Mouse (Mus musculus) myocyte (in vitro differentiated cells): ENCODE data around the gene Tcp10a.
"Not testable (repeated sequence)": the region's sequence is repeated elsewhere in the genome, so short reads cannot be mapped to it uniquely, and the experiment has no call there.

Experiments
- CEBPB ChIP-seq: IDR thresholded peaks from 2 replicates; pipeline ENCODE4 v1.6.1; 2011; ENCODE audit warnings: mild to moderate bottlenecking, moderate library complexity; ENCODE audit not compliant: poor library complexity, insufficient read depth, severe bottlenecking
- E2F4 ChIP-seq: IDR thresholded peaks from one replicate; pipeline ENCODE4 v1.6.1; 2011; ENCODE audit warnings: mild to moderate bottlenecking, control low read depth, moderate library complexity; ENCODE audit not compliant: insufficient read depth
- MAX ChIP-seq: IDR thresholded peaks from one replicate; pipeline ENCODE4 v1.6.1; 2011; ENCODE audit warnings: low read depth, mild to moderate bottlenecking, control low read depth
- MYOD1 ChIP-seq, 3 experiments: IDR thresholded peaks; one replicate each; pipeline ENCODE4 v1.6.1; 2011; ENCODE audit warnings: control low read depth in 2 of 3, low read depth in 2 of 3, mild to moderate bottlenecking in 2 of 3, moderate library complexity in 1 of 3; ENCODE audit not compliant: insufficient read length in 2 of 3, control insufficient read depth in 1 of 3
- MYOG ChIP-seq, 3 experiments: IDR thresholded peaks; one replicate each; pipeline ENCODE4 v1.6.1; 2011; ENCODE audit warnings: control low read depth in 2 of 3, low read depth in 2 of 3, mild to moderate bottlenecking in 2 of 3; ENCODE audit not compliant: insufficient read length in 2 of 3, control insufficient read depth in 1 of 3, insufficient read depth in 1 of 3
- POLR2A ChIP-seq: IDR thresholded peaks from one replicate; pipeline ENCODE4 v1.6.1; 2011; ENCODE audit warnings: low read depth, mild to moderate bottlenecking, control low read depth, moderate library complexity; ENCODE audit not compliant: insufficient read length
- POLR2AphosphoS2 ChIP-seq: IDR thresholded peaks from one replicate; pipeline ENCODE4 v1.6.1; 2011; ENCODE audit warnings: low read depth, control low read depth; ENCODE audit not compliant: insufficient read length
- TCF12 ChIP-seq: IDR thresholded peaks from one replicate; pipeline ENCODE4 v1.6.1; 2011; ENCODE audit warnings: mild to moderate bottlenecking, control low read depth; ENCODE audit not compliant: poor library complexity, insufficient read depth, severe bottlenecking
- USF1 ChIP-seq: IDR thresholded peaks from one replicate; pipeline ENCODE4 v1.6.1; 2011; ENCODE audit warnings: low read depth, mild to moderate bottlenecking, control low read depth, moderate library complexity

GRCm38 (mm10) chr17:7324346-7324745, at the start of gene Tcp10a:
- TF ChIP-seq POLR2A; USF1; MAX; POLR2AphosphoS2; MYOG (IDR thresholded peaks at IDR 0.05; ENCODE audit: control insufficient read depth in 1 of 3, insufficient read depth in 1 of 3, insufficient read length in 2 of 3, low read depth in 2 of 3); E2F4; CEBPB; MYOD1 (IDR thresholded peaks at IDR 0.05; ENCODE audit: control insufficient read depth in 1 of 3, insufficient read length in 2 of 3, low read depth in 2 of 3); TCF12: not testable (repeated sequence)
